Mouse (Mus musculus): ENCODE results near the gene Sfn.

Sfn gene

DNA sequence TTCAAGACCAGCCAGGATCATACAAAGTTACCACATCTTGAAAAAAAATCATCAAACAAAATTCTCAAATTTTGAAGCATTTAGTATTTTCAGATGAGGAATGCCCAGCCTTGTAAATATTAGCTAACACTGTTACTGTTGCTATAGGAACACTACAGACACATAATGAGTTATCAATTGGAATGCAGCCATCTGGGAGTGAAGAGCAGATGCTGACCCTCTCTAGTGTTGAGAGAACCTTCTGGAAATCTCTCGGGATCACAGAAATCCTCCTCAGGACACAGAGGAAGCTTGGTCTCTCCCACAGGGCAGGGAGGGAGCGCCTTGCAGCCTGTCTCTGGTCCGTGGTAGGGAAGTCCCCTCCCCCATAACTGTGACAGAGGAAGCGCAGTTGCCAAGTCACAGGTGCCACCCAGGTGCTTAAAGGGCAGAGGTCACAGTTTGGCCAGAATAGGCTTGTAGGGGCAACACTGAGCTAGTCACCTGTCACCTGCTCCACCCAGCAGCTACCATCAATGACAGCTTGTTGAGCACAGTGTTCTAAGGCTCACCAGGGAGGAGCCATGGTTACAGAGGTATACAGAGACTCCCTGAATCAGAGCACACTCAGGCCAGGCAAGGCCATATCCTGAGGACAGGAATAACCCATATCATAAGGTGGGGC lies 17.6 kb upstream of the Sfn start:
- DNase-seq = no peak

DNA sequence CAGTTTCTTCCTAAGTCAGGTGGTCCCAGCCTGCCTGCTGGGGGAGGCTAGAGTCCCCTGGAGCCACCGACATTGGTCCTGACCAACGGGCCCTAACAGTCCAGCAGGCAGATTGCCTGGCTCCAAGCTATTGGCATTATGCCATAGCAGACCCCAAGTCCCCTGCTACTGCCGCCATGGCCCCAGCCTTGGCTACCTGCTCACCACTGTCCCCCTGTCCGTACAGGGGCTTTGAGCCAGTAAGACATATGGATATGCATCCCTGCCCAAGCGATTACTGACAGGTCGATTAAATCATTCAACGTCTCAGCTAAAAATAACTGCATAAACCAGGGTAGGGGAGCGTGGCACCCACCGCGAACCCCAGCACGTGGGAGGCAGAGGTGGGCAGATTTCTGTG lies 16.0 kb upstream of the Sfn start:
- no peak for DNase-seq

DNA sequence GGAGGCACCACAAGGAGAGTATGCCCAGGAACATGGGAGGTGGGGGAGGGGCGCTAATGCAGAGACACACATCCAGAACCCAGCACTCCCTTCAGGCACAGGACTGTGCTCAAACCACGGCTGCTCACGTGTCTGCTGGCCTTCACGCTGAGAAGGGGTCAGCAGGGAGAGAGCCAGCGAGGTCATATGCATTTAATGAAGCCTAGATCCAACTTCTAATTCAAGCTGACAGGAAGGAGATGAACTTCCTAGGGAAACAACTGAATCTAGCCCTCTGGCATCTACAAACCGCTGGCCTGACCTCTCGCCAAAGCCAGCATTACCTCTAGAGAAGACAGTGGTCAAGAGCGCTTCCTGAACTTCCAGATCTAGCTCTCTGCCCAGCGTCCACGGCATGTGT lies 13.4 kb upstream of the Sfn start:
- DNase-seq = no peak

DNA sequence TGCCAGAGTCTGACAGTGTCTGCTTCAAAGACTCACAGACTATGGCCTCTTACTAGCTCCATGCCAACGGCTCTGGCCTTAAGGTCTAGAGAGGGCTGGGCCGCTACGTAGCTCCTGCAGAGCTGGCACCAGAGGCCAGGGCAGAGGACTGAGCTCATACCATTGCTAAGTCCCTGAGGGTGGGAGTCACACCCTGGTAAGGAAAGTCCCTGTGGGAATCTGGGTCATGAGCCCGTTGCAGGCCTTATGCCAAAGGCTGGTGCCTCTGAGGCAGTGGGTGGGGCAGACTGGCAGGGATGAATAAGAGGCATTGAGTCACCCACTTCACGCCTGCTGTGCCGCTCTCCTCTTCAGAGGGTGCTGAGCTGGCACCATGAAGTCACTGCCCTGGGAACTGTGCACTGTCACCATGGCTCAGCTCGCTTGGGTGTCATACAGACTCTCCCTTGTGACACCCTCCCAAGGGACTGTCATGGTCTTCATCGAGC lies 12.3 kb upstream of the Sfn start:
- no peak for DNase-seq

DNA sequence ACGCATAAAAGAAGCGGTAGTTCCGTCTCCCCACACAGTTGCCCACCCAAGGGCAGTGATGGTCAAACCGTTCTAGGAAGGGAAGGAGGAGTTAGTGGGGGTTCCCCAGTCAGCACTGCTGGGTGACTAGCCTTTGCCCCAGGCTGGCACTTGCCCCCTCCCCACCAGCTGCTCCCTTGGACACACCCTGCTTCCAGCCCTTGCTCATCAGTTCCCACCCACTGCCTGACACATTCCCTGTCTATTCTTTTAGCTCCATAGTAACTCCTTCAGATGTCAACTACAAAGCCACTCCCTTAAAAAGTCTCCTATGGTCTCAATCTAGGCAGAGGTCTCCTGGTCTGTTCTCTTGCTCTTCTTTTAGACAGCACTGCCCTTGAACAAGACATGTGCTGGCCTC lies 11.9 kb upstream of the Sfn start:
- no peak for DNase-seq

DNA sequence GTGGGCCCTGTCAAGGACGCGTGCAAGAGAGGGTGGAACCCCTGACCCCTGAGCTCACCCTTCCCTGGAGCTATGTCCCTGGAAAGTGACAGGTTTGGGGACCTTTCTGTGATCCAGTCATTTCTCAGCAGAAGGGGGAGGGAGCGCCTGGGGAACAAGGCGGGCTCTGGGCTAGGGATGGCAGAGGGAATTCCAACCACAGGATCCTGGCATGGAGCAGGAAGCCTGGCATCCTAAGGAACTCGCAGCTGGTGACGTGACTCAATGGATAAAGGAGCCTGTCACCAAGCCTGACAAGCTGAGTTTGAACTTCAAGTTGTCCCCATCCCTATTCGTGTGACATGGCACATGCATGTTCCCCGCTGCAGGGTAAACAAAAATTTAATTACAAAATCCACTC lies 11.1 kb upstream of the Sfn start:
- no peak for DNase-seq

DNA sequence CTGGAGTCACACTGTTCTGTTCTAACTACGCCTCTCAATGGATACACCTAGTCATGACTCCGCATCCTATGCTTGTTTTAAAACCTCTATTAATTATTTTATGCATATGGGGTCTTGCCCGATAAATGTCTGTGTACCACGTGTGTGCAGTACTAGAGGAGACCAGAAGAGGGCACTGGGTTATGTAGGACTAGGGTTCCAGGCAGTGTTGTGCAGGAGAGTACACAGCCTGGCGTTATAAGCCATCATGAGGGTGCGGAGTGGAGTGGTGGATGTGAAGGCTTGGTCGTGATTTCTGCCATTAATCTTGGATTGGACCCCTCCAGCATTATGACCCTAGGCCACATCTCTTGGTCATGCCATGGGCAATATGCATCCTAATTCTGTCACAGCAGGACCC lies 10.4 kb upstream of the Sfn start:
- DNase-seq = no peak

DNA sequence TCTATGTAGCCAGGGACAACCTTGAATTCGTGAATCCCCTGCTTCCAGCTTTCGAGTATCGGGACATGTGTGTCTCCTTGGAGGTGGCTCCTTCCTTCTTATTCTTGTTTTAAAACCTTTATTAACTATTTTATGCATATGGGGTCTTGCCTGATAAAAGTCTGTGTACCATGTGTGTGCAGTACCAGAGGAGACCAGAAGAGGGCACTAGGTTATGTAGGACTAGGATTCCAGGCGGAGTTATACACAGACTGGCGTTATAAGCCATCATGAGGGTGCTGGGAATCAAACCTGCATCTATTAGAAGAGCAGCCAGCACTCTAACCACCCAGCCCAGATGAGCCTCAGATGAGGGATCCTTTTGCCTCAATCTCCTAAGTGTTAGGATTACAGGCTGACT lies 9.8 kb upstream of the Sfn start:
- DNase-seq = no peak

DNA sequence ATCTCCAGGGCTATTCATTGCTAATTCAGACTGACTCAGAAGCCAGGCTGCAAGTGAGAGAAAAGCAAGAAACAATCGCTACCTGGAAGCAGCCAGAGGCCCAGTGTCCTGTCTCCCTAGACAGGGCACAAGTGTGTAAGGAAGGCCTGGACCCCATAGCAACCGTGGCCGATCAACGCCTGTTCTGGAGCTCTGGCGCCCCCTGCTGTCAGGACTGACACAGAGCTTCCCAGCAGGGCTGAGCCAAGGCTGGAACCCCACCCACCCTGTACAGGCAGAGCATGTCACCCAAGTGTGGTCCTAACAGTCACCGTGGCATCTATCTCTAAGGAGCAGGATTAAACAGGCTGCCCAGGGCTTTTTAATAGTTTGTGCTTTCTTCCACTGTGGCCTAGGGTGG lies 7.8 kb upstream of the Sfn start:
- DNase-seq = peak; percentile 84

DNA sequence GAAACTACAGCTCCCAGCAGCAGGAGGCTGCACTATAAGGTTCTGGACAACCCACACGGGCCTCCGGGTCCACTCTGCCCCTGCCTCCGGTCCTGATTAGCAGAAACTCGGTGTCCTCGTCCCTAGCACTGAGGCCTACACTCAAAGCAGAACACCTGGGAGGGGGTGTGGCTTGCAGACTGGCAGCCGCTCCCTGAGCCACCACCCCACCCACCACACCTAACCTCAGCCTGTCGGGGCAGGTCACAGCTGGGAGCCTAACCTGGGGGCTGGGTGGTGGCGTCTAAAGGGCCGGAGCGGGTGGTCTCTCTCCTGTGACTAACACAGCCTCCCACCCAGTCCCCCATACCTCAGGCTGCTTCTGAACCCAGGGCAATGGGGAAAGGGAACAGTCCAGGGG lies 5.3 kb upstream of the Sfn start:
- DNase-seq = no peak

DNA sequence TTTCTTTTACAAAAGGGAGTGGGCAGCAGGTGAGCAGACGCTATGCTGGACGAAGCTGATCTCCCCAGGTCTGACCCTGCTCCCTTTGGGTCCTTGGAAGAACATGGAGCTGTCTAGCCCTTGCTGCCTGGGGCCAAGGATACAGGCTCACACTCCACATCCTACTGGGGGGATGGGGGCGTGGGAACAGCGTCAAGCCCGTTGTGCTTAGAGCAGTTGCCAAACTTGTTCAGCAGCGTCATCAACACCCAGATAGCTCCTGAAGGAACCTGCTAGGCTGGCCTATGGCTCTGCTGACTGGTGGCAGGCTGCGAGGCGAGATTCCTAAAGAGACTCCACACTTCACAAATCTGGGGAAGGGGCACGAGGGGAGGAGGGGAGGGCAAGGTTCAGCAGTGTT lies 3.4 kb upstream of the Sfn start:
- no peak for DNase-seq

DNA sequence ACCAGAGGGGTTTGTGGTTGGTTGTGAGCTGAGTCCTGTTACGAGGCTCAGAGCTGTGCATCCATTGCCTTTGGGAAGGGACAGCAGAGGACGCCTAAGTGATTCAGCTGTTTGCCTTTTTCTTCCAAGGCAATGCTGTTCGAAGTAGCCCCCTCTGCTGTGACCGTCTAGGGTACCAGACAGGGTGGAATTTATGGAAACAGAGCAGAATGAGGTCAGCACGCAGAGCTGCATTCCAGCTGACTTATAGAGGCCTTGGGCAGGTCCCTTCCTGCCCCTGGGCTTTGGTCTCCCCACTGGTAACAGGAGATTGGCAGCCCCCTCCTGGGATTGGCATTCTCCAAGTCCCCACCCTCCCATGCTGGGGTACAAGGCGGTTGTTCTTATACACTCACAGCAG lies 2.9 kb upstream of the Sfn start:
- no peak for DNase-seq

DNA sequence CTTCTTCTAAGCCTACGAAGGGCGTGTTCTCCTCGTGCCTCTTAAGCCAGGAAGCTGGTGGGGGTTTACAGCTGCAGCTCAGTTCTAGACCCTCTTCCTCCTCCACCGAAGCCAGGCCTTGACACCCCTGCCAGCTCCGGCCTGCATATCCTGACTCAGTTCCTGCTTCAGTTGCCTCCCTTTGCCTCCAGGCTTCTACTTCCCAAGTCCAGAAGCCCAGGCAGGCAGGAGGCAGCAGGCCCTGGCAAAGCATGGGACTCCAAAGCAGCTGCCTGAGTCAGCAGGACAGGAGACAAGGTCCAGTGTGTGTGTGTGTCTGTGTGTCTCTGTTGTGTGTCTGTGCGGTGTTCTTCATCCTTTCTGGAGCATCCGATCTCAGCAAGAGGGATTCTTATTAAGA lies 2.2 kb upstream of the Sfn start:
- DNase-seq = no peak

DNA sequence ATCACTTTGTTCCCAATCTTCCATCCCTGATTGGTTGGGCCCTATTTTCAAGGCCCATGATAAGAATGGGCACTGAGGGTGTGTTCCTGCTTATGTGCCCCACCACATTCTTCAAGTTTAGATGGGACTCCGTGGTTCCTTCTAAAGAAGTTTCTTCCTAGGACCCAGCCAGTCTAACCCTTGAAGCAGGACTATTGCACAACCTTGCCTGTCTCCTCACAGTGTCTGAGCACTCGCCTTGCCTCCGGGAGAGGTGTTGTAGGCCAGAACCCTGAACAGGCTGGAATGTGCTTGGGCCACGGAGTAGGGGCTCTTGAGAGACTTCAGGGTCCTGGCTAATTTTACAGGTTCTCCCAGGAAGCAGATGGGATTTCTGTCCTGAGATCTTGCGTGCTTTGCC lies 1.1 kb upstream of the Sfn start:
- DNase-seq = no peak

DNA sequence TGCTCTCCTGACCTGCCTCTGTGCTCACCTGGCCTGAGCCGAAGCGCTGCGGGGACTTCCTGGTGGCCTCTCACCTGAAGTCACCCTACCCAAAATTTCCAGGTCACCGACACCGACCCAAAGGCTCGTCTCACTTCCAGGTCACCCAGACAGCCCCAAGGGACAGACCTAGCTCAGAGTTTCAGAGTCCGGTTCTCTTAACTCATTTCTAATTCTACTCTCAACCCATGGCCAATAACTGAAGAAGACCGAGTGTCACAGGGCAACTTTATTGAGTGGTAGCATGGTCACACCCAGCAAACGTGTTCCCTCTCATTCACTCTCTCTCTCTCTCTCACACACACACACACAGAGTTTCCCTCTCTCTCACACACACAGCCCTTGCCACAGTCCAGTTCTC lies 1.7 kb downstream of the Sfn start:
- DNase-seq = no peak

DNA sequence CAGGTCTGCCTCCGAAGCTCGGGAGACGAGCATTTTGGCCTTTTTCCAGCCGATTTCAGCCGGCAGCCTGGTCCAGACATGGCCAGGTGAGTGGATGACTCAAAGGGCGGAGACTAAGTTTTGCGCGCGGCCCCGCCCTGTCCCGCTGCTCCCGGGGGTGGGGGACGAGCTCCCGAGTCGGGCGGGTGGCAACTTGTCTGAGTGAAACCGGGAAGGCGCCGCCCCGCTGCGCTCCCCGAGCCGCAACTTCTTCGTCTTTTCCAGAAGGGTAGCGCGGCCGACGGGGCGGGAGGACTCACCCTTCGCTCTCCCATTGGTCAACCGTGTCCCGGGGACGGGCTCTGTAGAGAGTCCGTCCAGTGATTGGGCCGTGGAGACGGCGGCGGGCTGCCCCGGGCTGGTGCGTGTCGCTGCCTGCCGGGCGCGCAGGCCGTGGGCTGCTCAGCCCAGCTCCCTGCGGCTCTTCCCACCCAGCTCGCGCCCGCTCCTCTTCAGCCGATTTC lies 2.3 kb downstream of the Sfn start:
- peak; percentile 72 for DNase-seq

DNA sequence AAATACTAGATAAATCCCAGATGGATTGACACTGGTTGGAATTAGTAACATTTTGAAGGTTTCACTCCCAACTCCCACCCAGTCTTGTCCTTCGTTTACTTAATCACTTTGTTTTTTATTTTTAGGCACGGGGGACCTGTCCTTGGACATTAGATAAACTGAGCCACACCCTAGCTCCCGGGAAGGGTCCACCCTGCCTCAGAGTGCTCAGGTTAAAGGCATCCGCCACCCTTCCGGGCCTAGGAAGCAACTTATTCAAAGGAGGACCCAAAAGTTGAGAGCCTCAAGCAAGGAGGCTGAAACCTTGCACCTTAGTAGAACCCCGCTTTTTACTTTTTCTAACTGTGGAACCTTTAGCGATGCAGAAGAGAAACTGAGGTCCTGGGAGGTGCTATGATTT lies 2.9 kb downstream of the Sfn start:
- DNase-seq = no peak

DNA sequence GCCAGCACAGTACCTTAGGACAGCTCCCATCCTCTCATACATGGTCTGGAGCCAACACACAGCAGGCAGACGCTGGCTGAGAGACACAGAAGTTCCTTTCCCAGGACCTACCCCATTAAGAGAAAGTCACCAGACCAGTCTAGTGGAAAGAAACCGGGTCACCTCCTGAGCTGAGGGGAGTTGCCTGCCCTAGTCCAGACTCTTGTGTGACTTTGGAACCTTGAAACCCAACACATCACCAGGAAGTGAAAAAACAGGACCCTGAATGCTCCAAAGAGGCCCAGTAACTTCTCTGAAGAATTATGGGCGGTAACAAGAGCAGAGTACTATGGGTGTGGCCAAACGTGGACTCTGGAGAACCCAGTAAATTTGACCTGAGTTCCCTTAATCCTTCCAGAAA lies 3.4 kb downstream of the Sfn start:
- no peak for DNase-seq

DNA sequence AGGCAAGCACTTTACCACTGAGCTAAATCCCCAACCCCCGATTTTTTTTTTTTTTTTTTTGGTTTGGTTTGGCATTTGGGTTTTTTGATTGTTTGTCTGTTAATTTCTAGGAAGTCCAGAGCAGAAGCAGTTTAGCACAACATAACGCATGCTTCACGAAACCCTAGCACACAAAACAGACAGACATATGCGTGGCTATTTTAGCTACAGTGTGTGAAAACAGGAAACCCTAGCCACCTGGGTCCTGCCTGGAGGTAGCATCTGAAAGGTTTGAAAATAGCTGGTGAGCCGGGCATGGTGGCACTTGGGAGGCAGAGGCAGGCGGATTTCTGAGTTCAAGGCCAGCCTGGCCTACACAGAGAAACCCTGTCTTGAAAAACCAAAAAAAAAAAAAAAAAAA lies 5.9 kb downstream of the Sfn start:
- no peak for DNase-seq

DNA sequence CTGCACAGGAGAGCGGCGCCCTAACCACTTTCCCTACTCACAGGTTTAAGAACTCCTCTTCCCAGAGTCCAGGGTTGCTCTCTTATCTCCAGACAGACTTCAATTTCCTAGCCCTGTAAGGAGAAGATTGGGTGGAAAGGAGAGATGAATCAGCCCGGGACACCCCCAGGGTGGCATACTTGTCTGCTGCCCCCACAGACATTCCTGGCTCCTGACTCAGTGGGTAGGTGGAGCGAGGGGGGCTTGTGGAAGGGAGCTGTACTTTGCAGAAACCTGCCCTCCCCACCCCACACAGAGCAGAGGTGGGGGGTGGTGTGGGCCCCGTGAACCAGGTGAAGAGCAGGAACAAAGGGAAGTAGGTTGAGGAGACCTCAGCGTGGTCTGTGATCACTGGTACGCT lies 6.4 kb downstream of the Sfn start:
- DNase-seq = no peak

DNA sequence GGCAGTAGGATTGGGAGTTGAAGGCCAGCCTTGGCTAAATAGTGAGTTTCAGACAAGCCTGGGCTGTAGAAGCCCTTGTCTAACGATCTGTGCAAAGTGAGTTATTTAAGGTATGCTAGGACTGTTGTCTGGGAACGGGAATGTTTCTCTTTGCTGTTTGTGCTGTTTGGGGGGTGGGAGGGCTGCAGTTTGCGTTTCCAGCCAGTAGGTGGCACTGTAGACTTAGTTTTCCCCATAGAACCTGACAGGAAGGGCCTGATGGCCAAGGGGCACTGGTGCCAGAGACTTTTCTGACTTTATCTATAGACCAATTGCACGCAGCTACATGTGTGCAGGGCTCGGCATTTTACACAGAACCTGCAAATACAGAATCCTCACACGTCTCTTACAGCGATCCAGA lies 9.4 kb downstream of the Sfn start:
- peak; percentile 71 for DNase-seq

DNA sequence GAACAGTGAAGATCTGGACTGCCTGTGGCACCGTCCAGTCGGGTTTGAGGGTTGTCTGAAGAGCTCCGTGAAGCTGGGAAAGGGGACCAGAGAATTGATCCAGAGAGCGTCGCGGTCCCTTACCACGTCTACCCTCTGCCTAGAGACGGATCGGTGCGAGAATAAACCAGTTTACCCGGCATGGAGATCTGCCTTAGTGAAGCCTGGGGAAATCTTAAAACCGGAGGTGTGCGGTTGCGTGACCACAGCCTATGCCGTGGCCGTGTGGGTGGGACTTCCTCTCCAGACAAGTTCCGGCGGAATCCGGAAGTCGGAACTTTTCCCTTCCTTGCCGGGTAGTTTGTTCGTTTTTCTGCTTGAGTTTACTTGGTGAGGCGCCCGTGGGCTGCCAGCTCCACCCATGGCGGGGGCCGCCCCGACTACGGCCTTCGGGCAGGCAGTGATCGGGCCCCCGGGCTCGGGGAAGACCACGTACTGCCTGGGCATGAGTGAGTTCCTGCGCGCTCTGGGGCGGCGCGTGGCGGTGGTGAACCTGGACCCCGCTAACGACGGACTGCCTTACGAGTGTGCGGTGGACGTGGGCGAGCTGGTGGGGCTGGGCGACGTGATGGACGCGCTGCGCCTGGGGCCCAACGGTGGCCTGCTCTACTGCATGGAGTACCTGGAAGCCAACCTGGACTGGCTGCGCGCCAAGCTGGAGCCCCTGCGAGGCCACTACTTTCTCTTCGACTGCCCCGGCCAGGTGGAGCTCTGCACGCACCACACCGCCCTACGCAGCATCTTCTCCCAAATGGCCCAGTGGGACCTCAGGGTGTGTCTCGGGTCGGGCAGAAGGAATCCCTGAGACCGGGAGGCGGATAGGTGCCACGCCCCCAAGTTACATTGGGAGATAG lies 17.7 kb downstream of the Sfn start, which contains the start of gene Gpn2:
Gene Gpn2, plus strand, starts transcription at position 304 of the 893 bp plus-strand sequence.
- peak; percentile 79 for DNase-seq

DNA sequence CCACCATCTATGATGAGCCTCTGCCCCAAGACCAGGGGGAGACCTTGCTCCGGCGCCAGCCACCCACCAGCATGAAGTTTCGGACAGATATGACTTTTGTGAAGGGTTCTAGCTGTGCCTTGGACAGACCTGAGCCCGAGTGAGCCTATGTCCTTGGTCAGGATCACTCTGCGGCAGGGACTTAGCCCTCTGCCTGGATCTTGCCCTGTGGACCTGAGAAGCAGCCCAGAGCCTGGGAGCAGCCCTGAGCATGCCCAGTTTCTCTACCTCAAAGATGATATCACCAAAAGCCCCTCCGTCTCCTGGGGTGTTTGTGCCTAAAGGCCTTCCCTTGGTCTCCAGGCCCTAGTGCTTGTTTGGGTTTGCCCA lies 18.3 kb downstream of the Sfn start:
- DNase-seq = no peak

DNA sequence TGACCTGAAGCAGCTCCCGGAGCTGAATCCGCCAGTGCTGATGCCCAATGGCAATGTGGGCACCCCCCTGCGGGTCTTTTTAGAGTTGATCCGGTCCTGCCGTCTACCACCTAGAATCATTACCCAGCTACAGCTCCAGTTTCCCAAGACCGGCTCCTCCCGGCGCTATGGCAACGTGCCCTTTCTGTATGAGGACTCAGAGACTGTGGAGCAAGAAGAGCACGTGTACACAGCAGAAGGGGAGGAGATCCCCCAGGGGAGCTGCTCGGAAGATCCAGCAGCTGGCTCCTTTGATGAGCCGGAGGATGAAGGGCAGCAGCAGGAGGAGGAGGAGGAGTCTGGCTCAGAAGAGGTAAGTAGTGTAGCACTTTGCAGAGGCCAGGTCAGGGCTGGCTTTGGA lies 24.0 kb downstream of the Sfn start:
- no peak for DNase-seq

DNA sequence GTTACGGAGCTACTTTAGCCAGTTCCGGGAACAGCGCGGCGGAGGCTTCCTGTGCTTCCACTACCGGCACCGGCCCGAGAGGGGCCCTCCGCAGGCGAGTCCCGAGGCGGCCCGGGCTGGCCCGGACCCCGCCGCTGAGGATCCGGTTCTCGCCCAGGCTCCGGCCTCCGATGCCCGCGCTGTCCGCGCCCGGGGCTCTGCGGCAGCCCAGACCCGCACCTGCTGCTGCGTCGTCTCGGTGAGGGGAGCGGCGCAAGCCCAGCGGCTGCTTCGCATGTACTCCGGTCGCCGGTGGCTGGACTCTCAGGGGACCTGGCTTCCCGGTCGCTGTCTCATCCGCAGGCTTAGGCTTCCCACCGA lies 27.1 kb downstream of the Sfn start:
- no peak for DNase-seq
